8 mouse cellular contexts compared by ENCODE assay signal in genomic region chr9:107569270-107569669, GRCm38 (mm10). TPM values are rescaled to one million over a fixed set of nuclear protein-coding genes. Genes with fewer than 3 reads are reported as not detected.
DNase-seq lines count a peak whose midpoint lies in the region; ATAC-seq and TF ChIP-seq lines count a peak whose summit lies in the region.

No protein-coding gene starts in this region.

- peak overlapping the region; percentile 69 for H3ac ChIP-seq in myocyte (ENCODE audit: control insufficient read depth, insufficient read length)

- H3K4me2 ChIP-seq in kidney, postnatal 0 days (ENCODE audit: low read length) = peak overlapping the region; percentile 78
- peak overlapping the region; percentile 95 for H3K4me2 ChIP-seq in intestine, embryonic 14.5 days (ENCODE audit: low read length)
- peak overlapping the region; percentile 98 for H3K4me2 ChIP-seq in myocyte (ENCODE audit: low read depth)

- peak; percentile 43 for DNase-seq in kidney, postnatal 0 days (ENCODE audit: low spot score)
- DNase-seq in kidney, adult 11 months = no peak
- no peak for DNase-seq in embryonic facial prominence, embryonic 10.5 days (ENCODE audit: low spot score)
- no peak for DNase-seq in intestine, embryonic 14.5 days (ENCODE audit: low spot score)
- no peak for DNase-seq in layer of hippocampus, postnatal 36 days
- DNase-seq in frontal cortex, postnatal 14 days (ENCODE audit: low spot score in 2 of 2) = no peak
- DNase-seq in embryo, embryonic 9.5 days (ENCODE audit: extremely low spot score) = no peak

- peak; percentile 34 for ATAC-seq in kidney, postnatal 0 days (replicated peaks; ENCODE audit: low FRiP score, low read depth)
- peak; percentile 29 for ATAC-seq in intestine, embryonic 14.5 days (replicated peaks; ENCODE audit: low FRiP score, low TSS enrichment, low read depth)

- peak overlapping the region; percentile 74 for H3K9ac ChIP-seq in kidney, postnatal 0 days (ENCODE audit: low read depth, low read length)
- H3K9ac ChIP-seq in intestine, embryonic 14.5 days (ENCODE audit: low read length) = peak overlapping the region; percentile 71

- WGBS in kidney, postnatal 0 days = 0% methylated on average over 23 of the region's 23 CpGs
- 0% methylated on average over 23 of the region's 23 CpGs for whole genome bisulfite sequencing in embryonic facial prominence, embryonic 10.5 days
- 0% methylated on average over 23 of the region's 23 CpGs for WGBS in intestine, embryonic 14.5 days

- peak overlapping the region; percentile 95 for H3K27ac ChIP-seq in kidney, postnatal 0 days
- H3K27ac ChIP-seq in embryonic facial prominence, embryonic 10.5 days (replicated peaks) = peak overlapping the region; percentile 95
- H3K27ac ChIP-seq in intestine, embryonic 14.5 days (ENCODE audit: low read depth) = peak overlapping the region; percentile 80

- H3K4me3 ChIP-seq in kidney, postnatal 0 days (replicated peaks; ENCODE audit: low read depth, low read length) = peak overlapping the region; percentile 74
- peak overlapping the region; percentile 79 for H3K4me3 ChIP-seq in embryonic facial prominence, embryonic 10.5 days
- peak overlapping the region; percentile 70 for H3K4me3 ChIP-seq in intestine, embryonic 14.5 days (ENCODE audit: low read depth, low read length)
- H3K4me3 ChIP-seq in myocyte = peak overlapping the region; percentile 81

- peaks cover 29% of the 10 kb centered on the region for H3K4me1 ChIP-seq in kidney, postnatal 0 days (replicated peaks; ENCODE audit: insufficient read depth, low read length)
- peaks cover 67% of the 10 kb centered on the region for H3K4me1 ChIP-seq in embryonic facial prominence, embryonic 10.5 days
- peaks cover 29% of the 10 kb centered on the region for H3K4me1 ChIP-seq in intestine, embryonic 14.5 days (replicated peaks; ENCODE audit: control insufficient read depth, insufficient read depth, low read length)

- TF ChIP-seq POLR2A in myocyte (IDR thresholded peaks at IDR 0.05; ENCODE audit: insufficient read length, low read depth) = no peak

- peaks cover 21% of the 10 kb centered on the region for H3K36me3 ChIP-seq in kidney, postnatal 0 days (ENCODE audit: insufficient read depth, low read length)
- peaks cover 65% of the 10 kb centered on the region for H3K36me3 ChIP-seq in embryonic facial prominence, embryonic 10.5 days (replicated peaks)
- H3K36me3 ChIP-seq in intestine, embryonic 14.5 days (ENCODE audit: control insufficient read depth, insufficient read depth, low read length) = peaks cover 42% of the 10 kb centered on the region
- H3K36me3 ChIP-seq in myocyte (ENCODE audit: control insufficient read depth, insufficient read depth) = no peaks in the 10 kb centered on the region

- H3K27me3 ChIP-seq in kidney, postnatal 0 days (ENCODE audit: insufficient read depth, low read length) = no peaks in the 10 kb centered on the region
- H3K27me3 ChIP-seq in embryonic facial prominence, embryonic 10.5 days (replicated peaks; ENCODE audit: low read depth, poor library complexity, severe bottlenecking) = no peaks in the 10 kb centered on the region
- no peaks in the 10 kb centered on the region for H3K27me3 ChIP-seq in intestine, embryonic 14.5 days (replicated peaks; ENCODE audit: control insufficient read depth, insufficient read depth, low read length)
- no peaks in the 10 kb centered on the region for H3K27me3 ChIP-seq in myocyte (ENCODE audit: control insufficient read depth, insufficient read depth, insufficient read length)

- no peaks in the 10 kb centered on the region for H3K9me3 ChIP-seq in kidney, postnatal 0 days (replicated peaks; ENCODE audit: low read length)
- no peaks in the 10 kb centered on the region for H3K9me3 ChIP-seq in embryonic facial prominence, embryonic 10.5 days
- H3K9me3 ChIP-seq in intestine, embryonic 14.5 days (ENCODE audit: control insufficient read depth, low read length) = no peaks in the 10 kb centered on the region

- TF ChIP-seq CTCF in kidney, postnatal 0 days (IDR thresholded peaks at IDR 0.05; ENCODE audit: low read depth) = no peak

- peaks cover 11% of the 10 kb centered on the region for H3K79me2 ChIP-seq in myocyte (ENCODE audit: control insufficient read depth, insufficient read depth)

TF ChIP-seq in myocyte, 11 proteins besides CTCF, POLR2A, EP300 and RAD21:
- peak; percentile 28 for TF ChIP-seq USF1 (IDR thresholded peaks at IDR 0.05; ENCODE audit: low read depth)
- no peak for TF ChIP-seq MYOG (IDR thresholded peaks at IDR 0.05; ENCODE audit: control insufficient read depth in 1 of 3, insufficient read depth in 1 of 3, insufficient read length in 2 of 3, low read depth in 2 of 3)
- no peak for TF ChIP-seq CEBPB (IDR thresholded peaks at IDR 0.05; ENCODE audit: insufficient read depth, poor library complexity, severe bottlenecking)
- TF ChIP-seq SRF (IDR thresholded peaks at IDR 0.05; ENCODE audit: control insufficient read depth, insufficient read length, low read depth) = no peak

RNA-seq across cellular contexts. Expression of gene Hyal2, which starts 1.5 kb away (rescaled TPM):
- 87.7 and 88.8 TPM in 2 replicates for polyA plus RNA-seq in kidney, postnatal 0 days (2015; fragmentation: Nextera tagmentation; extraction: Ambion mirVana)
- 154 and 157 TPM in 2 replicates for polyA plus RNA-seq in embryonic facial prominence, embryonic 10.5 days (2016; fragmentation: Nextera tagmentation; extraction: Ambion mirVana)
- 107 and 114 TPM in 2 replicates for polyA plus RNA-seq in intestine, embryonic 14.5 days (2014; fragmentation: Nextera tagmentation; extraction: Ambion mirVana)
- polyA plus RNA-seq in myocyte (2012; fragmentation: generic; extraction: Trizol) = 34.2 TPM
- 10 to 100 TPM; 13.0 to 13.5 TPM for total RNA-seq in layer of hippocampus, postnatal 36 days (2021)

RNA-seq across cellular contexts. Expression of gene Tusc2, which starts 6.2 kb away (rescaled TPM):
- polyA plus RNA-seq in kidney, postnatal 0 days (2015; fragmentation: Nextera tagmentation; extraction: Ambion mirVana) = 52.1 and 53.0 TPM in 2 replicates
- polyA plus RNA-seq in embryonic facial prominence, embryonic 10.5 days (2016; fragmentation: Nextera tagmentation; extraction: Ambion mirVana) = 63.4 and 67.3 TPM in 2 replicates
- polyA plus RNA-seq in intestine, embryonic 14.5 days (2014; fragmentation: Nextera tagmentation; extraction: Ambion mirVana) = 42.8 and 45.1 TPM in 2 replicates
- polyA plus RNA-seq in myocyte (2012; fragmentation: generic; extraction: Trizol) = 25.0 TPM
- total RNA-seq in layer of hippocampus, postnatal 36 days (2021) = 10 to 100 TPM; 70.1 to 82.0 TPM

RNA-seq across cellular contexts. Expression of gene Hyal1, which starts 7.5 kb away (rescaled TPM):
- 5.0 and 6.0 TPM in 2 replicates for polyA plus RNA-seq in kidney, postnatal 0 days (2015; fragmentation: Nextera tagmentation; extraction: Ambion mirVana)
- polyA plus RNA-seq in embryonic facial prominence, embryonic 10.5 days (2016; fragmentation: Nextera tagmentation; extraction: Ambion mirVana) = 8.4 and 9.1 TPM in 2 replicates
- 4.0 and 5.1 TPM in 2 replicates for polyA plus RNA-seq in intestine, embryonic 14.5 days (2014; fragmentation: Nextera tagmentation; extraction: Ambion mirVana)
- polyA plus RNA-seq in myocyte (2012; fragmentation: generic; extraction: Trizol) = 3.3 TPM
- total RNA-seq in layer of hippocampus, postnatal 36 days (2021) = 1 to 10 TPM; 6.5 to 6.7 TPM

RNA-seq across cellular contexts. Expression of gene Naa80, which starts 9.4 kb away (rescaled TPM):
- 20.3 and 22.3 TPM in 2 replicates for polyA plus RNA-seq in kidney, postnatal 0 days (2015; fragmentation: Nextera tagmentation; extraction: Ambion mirVana)
- 18.9 and 20.3 TPM in 2 replicates for polyA plus RNA-seq in embryonic facial prominence, embryonic 10.5 days (2016; fragmentation: Nextera tagmentation; extraction: Ambion mirVana)
- 14.7 and 19.6 TPM in 2 replicates for polyA plus RNA-seq in intestine, embryonic 14.5 days (2014; fragmentation: Nextera tagmentation; extraction: Ambion mirVana)
- polyA plus RNA-seq in myocyte (2012; fragmentation: generic; extraction: Trizol) = 13.8 TPM
- 10 to 100 TPM; 13.5 to 13.8 TPM for total RNA-seq in layer of hippocampus, postnatal 36 days (2021)

RNA-seq across cellular contexts. Expression of gene Hyal3, which starts 11.3 kb away (rescaled TPM):
- 1.3 and 2.0 TPM in 2 replicates for polyA plus RNA-seq in kidney, postnatal 0 days (2015; fragmentation: Nextera tagmentation; extraction: Ambion mirVana)
- polyA plus RNA-seq in embryonic facial prominence, embryonic 10.5 days (2016; fragmentation: Nextera tagmentation; extraction: Ambion mirVana) = 0.48 and 0.96 TPM in 2 replicates
- 0.87 and 1.4 TPM in 2 replicates for polyA plus RNA-seq in intestine, embryonic 14.5 days (2014; fragmentation: Nextera tagmentation; extraction: Ambion mirVana)
- polyA plus RNA-seq in myocyte (2012; fragmentation: generic; extraction: Trizol) = 0.43 TPM
- total RNA-seq in layer of hippocampus, postnatal 36 days (2021) = 1 to 10 TPM; 1.3 to 1.8 TPM
